Mouse (Mus musculus) midbrain, embryonic 11.5 days (tissue): ENCODE measurements around the gene Frzb. TPM values are rescaled to one million over a fixed set of nuclear protein-coding genes. Genes with fewer than 3 reads are reported as not detected.

Experiments
- ATAC-seq: fragments of 200-750 bp; cut with Nextera tagmentation; 2 replicates; pipeline ENCODE4 v1.8.0; 2017; ENCODE audit warnings: moderate TSS enrichment, moderate library complexity; ENCODE audit not compliant: low FRiP score
- DNase-seq: peaks from one replicate; pipeline ENCODE4 v3.0.0; 2015; ENCODE audit warnings: low spot score; ENCODE audit errors: missing footprints
- H3K27ac ChIP-seq: fragments of 300-500 bp; sonication (generic); 2 replicates; pipeline ENCODE4 v1.5.1; 2014; ENCODE audit warnings: low read depth, low read length
- H3K27me3 ChIP-seq: fragments of 300-500 bp; sonication (generic); 2 replicates; pipeline ENCODE4 v1.6.1; 2014; ENCODE audit warnings: mild to moderate bottlenecking, low read length, moderate library complexity, mixed read lengths; ENCODE audit not compliant: control insufficient read depth, insufficient read depth
- H3K36me3 ChIP-seq: fragments of 300-500 bp; sonication (generic); 2 replicates; pipeline ENCODE4 v1.6.1; 2014; ENCODE audit warnings: mild to moderate bottlenecking, low read length, moderate library complexity, mixed read lengths; ENCODE audit not compliant: control insufficient read depth, insufficient read depth
- H3K4me1 ChIP-seq: fragments of 300-500 bp; sonication (generic); 2 replicates; pipeline ENCODE4 v1.6.1; 2014; ENCODE audit warnings: low read length; ENCODE audit not compliant: control insufficient read depth, insufficient read depth
- H3K4me2 ChIP-seq: fragments of 300-500 bp; sonication (generic); 2 replicates; pipeline ENCODE4 v1.6.1; 2014; ENCODE audit warnings: mild to moderate bottlenecking, moderate library complexity
- H3K4me3 ChIP-seq: fragments of 300-500 bp; sonication (generic); 2 replicates; pipeline ENCODE4 v1.5.1; 2014; ENCODE audit warnings: low read depth, low read length
- H3K9ac ChIP-seq: fragments of 300-500 bp; sonication (generic); 2 replicates; pipeline ENCODE4 v1.6.1; 2014; ENCODE audit warnings: low read length
- H3K9me3 ChIP-seq: fragments of 300-500 bp; sonication (generic); 2 replicates; pipeline ENCODE4 v1.6.1; 2016; ENCODE audit warnings: low read length; ENCODE audit not compliant: control insufficient read depth
- WGBS: fragments of 180-500 bp; shearing (Covaris S2); extraction: QIAGEN DNeasy Blood & Tissue Kit; methylation state at CpG from one replicate; pipeline ENCODE4 v1.1.7; 2014; 5-methylcytosine and 5-hydroxymethylcytosine counted together
- polyA plus RNA-seq: library from polyadenylated mRNA; unstranded; fragments of >200 nt; fragmentation: Nextera tagmentation; extraction: Ambion mirVana; gene quantifications from 2 replicates; pipeline ENCODE4 v1.2.1, GENCODE M21; 2014

Gene Frzb
- polyA plus RNA-seq, 1 experiment from 2014 or later, result 11.4 TPM

- WGBS, result 83% methylated on average over 11 of the region's 11 CpGs
- ATAC-seq, result no peak
- Histone ChIP-seq H3K27me3 (no peaks in the 10 kb centered on the region), H3K4me1 (no peaks in the 10 kb centered on the region), H3K9ac (no peak overlapping the region), H3K4me3 (no peak overlapping the region), H3K36me3 (no peaks in the 10 kb centered on the region), H3K4me2 (no peak overlapping the region), H3K27ac (no peak overlapping the region), H3K9me3 (no peaks in the 10 kb centered on the region)
- DNase-seq, result no peak
Measured at GRCm38 (mm10) chr2:80434783-80435572, 12.4 kb downstream of the Frzb start.

- no peak overlapping the region for H3K4me3 ChIP-seq
- H3K9me3 ChIP-seq, result no peaks in the 10 kb centered on the region
- H3K9ac ChIP-seq, result no peak overlapping the region
- DNase-seq, result no peak
- no peaks in the 10 kb centered on the region for H3K36me3 ChIP-seq
- H3K27ac ChIP-seq, result no peak overlapping the region
- no peak overlapping the region for H3K4me2 ChIP-seq
- H3K27me3 ChIP-seq, result no peaks in the 10 kb centered on the region
- WGBS, result 92% methylated on average over 6 of the region's 6 CpGs
- H3K4me1 ChIP-seq, result no peaks in the 10 kb centered on the region
- ATAC-seq, result no peak
Measured at GRCm38 (mm10) chr2:80433254-80433876, 14.1 kb downstream of the Frzb start.

GRCm38 (mm10) chr2:80430357-80431053 lies 16.9 kb downstream of the Frzb start:
- Histone ChIP-seq H3K9ac (no peak overlapping the region), H3K27me3 (no peaks in the 10 kb centered on the region), H3K27ac (no peak overlapping the region), H3K36me3 (no peaks in the 10 kb centered on the region), H3K4me1 (no peaks in the 10 kb centered on the region), H3K4me2 (no peak overlapping the region), H3K4me3 (no peak overlapping the region), H3K9me3 (no peaks in the 10 kb centered on the region)
- no peak for DNase-seq
- no peak for ATAC-seq
- 67% methylated on average over 1 of the region's 1 CpGs for WGBS

GRCm38 (mm10) chr2:80423116-80423515 lies 24.3 kb downstream of the Frzb start:
- H3K4me3 ChIP-seq, result no peak overlapping the region
- no peak overlapping the region for H3K4me2 ChIP-seq
- ATAC-seq (no peak), DNase-seq (no peak)
- H3K4me1 ChIP-seq, result no peaks in the 10 kb centered on the region
- H3K27ac ChIP-seq, result no peak overlapping the region
- no peaks in the 10 kb centered on the region for H3K27me3 ChIP-seq
- no peaks in the 10 kb centered on the region for H3K9me3 ChIP-seq
- H3K9ac ChIP-seq, result no peak overlapping the region
- no peaks in the 10 kb centered on the region for H3K36me3 ChIP-seq
- WGBS, result 94% methylated on average over 5 of the region's 5 CpGs

GRCm38 (mm10) chr2:80421990-80422389 lies 25.4 kb downstream of the Frzb start:
- Histone ChIP-seq H3K27ac (no peak overlapping the region), H3K4me2 (no peak overlapping the region), H3K9me3 (no peaks in the 10 kb centered on the region), H3K9ac (no peak overlapping the region), H3K4me3 (no peak overlapping the region), H3K36me3 (no peaks in the 10 kb centered on the region), H3K27me3 (no peaks in the 10 kb centered on the region), H3K4me1 (no peaks in the 10 kb centered on the region)
- WGBS, result 70% methylated on average over 1 of the region's 1 CpGs
- DNase-seq (no peak), ATAC-seq (no peak)

GRCm38 (mm10) chr2:80416286-80416685 lies 31.1 kb downstream of the Frzb start:
- no peak for ATAC-seq
- Histone ChIP-seq H3K4me1 (no peaks in the 10 kb centered on the region), H3K4me2 (no peak overlapping the region), H3K9ac (no peak overlapping the region), H3K27me3 (no peaks in the 10 kb centered on the region), H3K27ac (no peak overlapping the region), H3K9me3 (no peaks in the 10 kb centered on the region), H3K4me3 (no peak overlapping the region), H3K36me3 (no peaks in the 10 kb centered on the region)
- WGBS, result 89% methylated on average over 6 of the region's 6 CpGs
- no peak for DNase-seq

- Histone ChIP-seq H3K27me3 (no peaks in the 10 kb centered on the region), H3K4me3 (no peak overlapping the region), H3K27ac (no peak overlapping the region), H3K36me3 (no peaks in the 10 kb centered on the region), H3K4me1 (no peaks in the 10 kb centered on the region), H3K9ac (no peak overlapping the region), H3K9me3 (no peaks in the 10 kb centered on the region), H3K4me2 (no peak overlapping the region)
- 90% methylated on average over 3 of the region's 3 CpGs for WGBS
- DNase-seq (no peak), ATAC-seq (no peak)
Measured at GRCm38 (mm10) chr2:80414387-80414786, 33.0 kb downstream of the Frzb start.

GRCm38 (mm10) chr2:80413124-80413523 lies 34.3 kb downstream of the Frzb start:
- H3K9ac ChIP-seq, result no peak overlapping the region
- ATAC-seq (no peak), DNase-seq (no peak)
- no peaks in the 10 kb centered on the region for H3K4me1 ChIP-seq
- H3K4me2 ChIP-seq, result no peak overlapping the region
- no peak overlapping the region for H3K4me3 ChIP-seq
- H3K27me3 ChIP-seq, result no peaks in the 10 kb centered on the region
- H3K36me3 ChIP-seq, result no peaks in the 10 kb centered on the region
- WGBS, result 79% methylated on average over 18 of the region's 18 CpGs
- H3K27ac ChIP-seq, result no peak overlapping the region
- H3K9me3 ChIP-seq, result no peaks in the 10 kb centered on the region
